Mouse (Mus musculus) G1E (cell line): Measurements from ENCODE around the gene Selenop.

Source experiments
- CTCF ChIP-seq: IDR thresholded peaks from 2 replicates; pipeline ENCODE4 v1.5.1; 2012; ENCODE audit warnings: low read depth, low read length, inconsistent platforms, mixed read lengths
- GATA1 ChIP-seq: IDR thresholded peaks from 2 replicates; pipeline ENCODE4 v1.6.1; 2012; ENCODE audit warnings: borderline replicate concordance, low read length, inconsistent platforms, mixed read lengths
- GATA2 ChIP-seq: IDR thresholded peaks from 2 replicates; pipeline ENCODE4 v1.6.1; 2012; ENCODE audit warnings: low read depth, low read length, inconsistent platforms, borderline replicate concordance
- TAL1 ChIP-seq: conservative IDR thresholded peaks from 2 replicates; pipeline ENCODE4 v1.6.1; 2012; ENCODE audit warnings: low read depth, low read length, inconsistent platforms, mixed read lengths

DNA sequence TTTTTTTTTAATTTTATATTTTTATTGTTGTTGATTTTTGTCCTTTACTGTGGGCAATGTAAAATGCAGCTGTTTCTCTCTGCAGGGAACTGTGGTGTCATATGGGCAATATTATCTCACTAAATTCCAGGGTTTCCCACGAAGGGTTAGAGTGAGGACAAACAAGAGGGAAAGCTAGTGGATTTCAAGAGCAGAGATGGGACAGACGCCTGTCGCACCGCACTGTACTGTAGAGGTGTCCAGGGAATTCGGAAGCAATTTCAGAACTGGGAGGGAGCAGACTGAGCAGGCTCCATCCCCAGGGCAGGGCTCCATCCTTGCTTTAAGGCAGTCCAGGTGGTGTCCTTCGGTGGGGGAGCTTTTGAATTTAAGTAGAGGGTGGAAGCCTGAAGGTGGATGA lies 2.9 kb downstream of the Selenop start:
- no peak for TF ChIP-seq CTCF
- TF ChIP-seq GATA1, result no peak
- no peak for TF ChIP-seq TAL1
- no peak for TF ChIP-seq GATA2
